Mouse (Mus musculus) cortical plate, adult 2 months (tissue): Measurements from ENCODE around the gene Tanc1.

Experiments
- CTCF ChIP-seq: fragments of 200-500 bp; IDR thresholded peaks from 2 replicates; pipeline ENCODE4 v1.5.1; 2011; ENCODE audit warnings: mild to moderate bottlenecking, control low read depth, low read length; ENCODE audit not compliant: insufficient read depth; ENCODE audit errors: extremely low read depth
- POLR2A ChIP-seq: fragments of 200-500 bp; IDR thresholded peaks from 2 replicates; pipeline ENCODE4 v1.6.1; 2011; ENCODE audit warnings: mild to moderate bottlenecking, low read length, control low read depth; ENCODE audit not compliant: insufficient read depth; ENCODE audit errors: extremely low read depth

DNA sequence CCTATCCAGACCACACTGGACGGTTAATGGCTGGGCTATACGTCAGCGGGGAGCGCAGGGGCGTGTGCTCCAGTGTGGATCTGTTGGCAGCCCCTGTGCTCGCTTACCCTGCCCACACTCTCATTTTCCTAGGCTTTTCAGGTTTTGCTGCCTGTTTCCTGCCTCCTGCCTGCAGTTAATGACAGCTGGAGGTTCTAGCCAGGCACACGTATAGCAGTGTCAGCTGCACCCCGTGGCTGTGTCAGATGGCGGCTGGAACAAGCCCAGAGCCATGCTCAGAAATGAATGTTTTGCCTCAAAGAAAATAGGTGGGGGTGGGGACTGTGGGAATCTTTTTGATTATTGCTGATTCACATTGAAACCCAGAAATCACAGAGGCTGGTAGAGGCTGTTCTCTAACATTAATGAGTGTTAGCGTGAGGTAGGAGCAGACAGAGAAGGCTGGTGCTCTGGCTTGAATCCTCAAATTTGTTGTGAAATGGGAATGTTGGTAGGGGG, 124.6 kb downstream of the Tanc1 start:
- TF ChIP-seq CTCF (no peak), POLR2A (no peak)
